Mouse (Mus musculus): Measurements from ENCODE around the gene St6galnac3. TPM values are rescaled to one million over a fixed set of nuclear protein-coding genes. Genes with fewer than 3 reads are reported as not detected.

The St6galnac3 gene
- polyA plus RNA-seq, 1 experiment = 8.4 TPM

- TF ChIP-seq POLR2A (IDR thresholded peaks at IDR 0.05; ENCODE audit: borderline replicate concordance, extremely low read depth, low read depth, low read length) (no peak), CTCF (IDR thresholded peaks at IDR 0.05; ENCODE audit: insufficient read depth, low read length) (no peak)
- Histone ChIP-seq H3K4me3 (replicated peaks; ENCODE audit: extremely low read depth, low read depth, low read length) (no peak overlapping the region), H3K4me1 (ENCODE audit: control insufficient read depth, insufficient read depth, low read length) (no peaks in the 10 kb centered on the region)
- WGBS = 83% methylated on average over 3 of the region's 3 CpGs
- no peak for DNase-seq
Measured at GRCm38 (mm10) chr3:153568815-153569214, 156.2 kb downstream of the St6galnac3 start.

GRCm38 (mm10) chr3:153567913-153568312 is 157.1 kb downstream of the St6galnac3 start:
- TF ChIP-seq POLR2A (IDR thresholded peaks at IDR 0.05; ENCODE audit: borderline replicate concordance, extremely low read depth, low read depth, low read length) (no peak), CTCF (IDR thresholded peaks at IDR 0.05; ENCODE audit: insufficient read depth, low read length) (no peak)
- no peaks in the 10 kb centered on the region for H3K4me1 ChIP-seq (ENCODE audit: control insufficient read depth, insufficient read depth, low read length)
- no peak overlapping the region for H3K4me3 ChIP-seq (replicated peaks; ENCODE audit: extremely low read depth, low read depth, low read length)
- no peak for DNase-seq
- WGBS = 51% methylated on average over 3 of the region's 3 CpGs

DNA sequence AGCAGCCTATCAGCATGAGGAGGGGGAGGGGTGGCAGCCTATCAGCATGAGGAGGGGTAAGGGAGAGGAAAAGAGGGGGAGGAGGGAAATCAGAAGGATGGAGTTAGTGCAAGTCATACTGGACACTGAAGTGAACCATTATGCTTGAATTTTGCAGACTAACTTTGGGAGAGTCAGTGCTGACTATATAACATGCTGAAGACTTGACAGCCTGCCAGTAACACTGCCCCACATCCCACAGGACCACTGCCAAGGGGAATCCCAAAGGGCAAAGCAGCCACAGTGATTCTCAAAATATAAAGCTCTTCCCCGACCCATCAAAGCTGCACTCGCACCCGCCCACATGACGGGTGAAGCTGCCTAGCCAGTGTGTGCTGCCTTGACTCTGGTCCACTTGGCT is 157.5 kb downstream of the St6galnac3 start:
- TF ChIP-seq POLR2A (IDR thresholded peaks at IDR 0.05; ENCODE audit: borderline replicate concordance, extremely low read depth, low read depth, low read length) = no peak
- TF ChIP-seq CTCF (IDR thresholded peaks at IDR 0.05; ENCODE audit: insufficient read depth, low read length) = no peak
- no peaks in the 10 kb centered on the region for H3K4me1 ChIP-seq (ENCODE audit: control insufficient read depth, insufficient read depth, low read length)
- WGBS = 44% methylated on average over 4 of the region's 4 CpGs
- no peak overlapping the region for H3K4me3 ChIP-seq (replicated peaks; ENCODE audit: extremely low read depth, low read depth, low read length)
- no peak for DNase-seq

DNA sequence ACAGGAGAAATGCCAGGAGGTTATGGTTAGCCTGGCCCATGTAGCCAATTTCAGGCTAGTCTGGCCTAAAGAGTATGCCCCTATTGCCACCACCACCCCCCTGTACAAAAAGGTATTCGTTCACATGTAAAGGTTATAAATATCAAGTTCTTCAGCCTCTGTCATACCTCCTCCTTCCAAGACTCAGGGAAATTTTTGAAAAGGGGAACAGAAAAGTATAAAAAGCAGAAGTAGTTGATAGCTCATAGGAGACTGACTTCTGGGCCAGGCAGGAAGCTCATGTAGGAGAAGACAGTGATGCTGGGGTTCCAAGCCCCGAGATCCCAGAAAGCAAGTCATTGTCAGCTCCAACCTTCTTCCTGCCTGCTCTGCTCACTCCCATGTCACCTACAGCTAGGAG is 158.9 kb downstream of the St6galnac3 start:
- 81% methylated on average over 2 of the region's 2 CpGs for WGBS
- Histone ChIP-seq H3K4me1 (ENCODE audit: control insufficient read depth, insufficient read depth, low read length) (no peaks in the 10 kb centered on the region), H3K4me3 (replicated peaks; ENCODE audit: extremely low read depth, low read depth, low read length) (no peak overlapping the region)
- DNase-seq = no peak
- TF ChIP-seq POLR2A (IDR thresholded peaks at IDR 0.05; ENCODE audit: borderline replicate concordance, extremely low read depth, low read depth, low read length) (no peak), CTCF (IDR thresholded peaks at IDR 0.05; ENCODE audit: insufficient read depth, low read length) (no peak)

DNA sequence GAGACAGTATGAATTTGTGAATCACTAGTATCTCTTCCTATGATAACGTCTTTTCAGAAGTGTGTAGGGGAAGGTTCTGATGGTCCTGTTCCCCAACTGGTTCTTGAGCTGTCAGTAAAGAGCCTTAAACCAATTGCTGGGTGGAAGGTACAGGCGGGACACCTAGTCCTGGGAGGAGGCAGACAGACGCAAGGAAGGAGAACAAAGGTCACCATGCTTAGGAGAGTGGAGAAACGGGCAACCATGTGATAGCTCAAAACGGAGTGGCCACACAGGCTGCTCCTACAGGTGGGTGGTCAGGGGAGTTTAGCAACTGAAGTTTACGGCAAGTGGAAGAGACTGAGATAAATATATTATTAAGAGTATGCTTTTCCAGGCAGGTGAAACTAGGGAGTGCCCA is 164.1 kb downstream of the St6galnac3 start:
- 72% methylated on average over 6 of the region's 6 CpGs for WGBS

DNA sequence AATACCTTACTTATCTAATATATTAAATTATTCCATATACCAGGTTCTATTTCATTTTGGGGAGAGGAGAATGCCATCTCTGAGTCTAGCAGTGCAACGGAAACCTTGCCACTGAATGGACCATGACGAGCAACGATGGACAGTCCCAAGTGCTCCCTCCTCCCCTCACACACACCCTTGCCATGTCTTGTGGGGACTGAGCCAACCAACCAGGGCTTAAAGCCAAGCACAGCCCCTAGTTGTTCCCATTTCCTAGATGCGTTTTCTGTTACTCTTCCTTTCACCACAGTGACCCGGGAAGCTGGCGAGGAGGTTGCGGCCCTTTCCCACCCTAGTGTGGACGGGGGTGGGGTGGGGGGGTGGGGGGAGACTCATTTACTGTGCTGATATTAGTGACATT is 165.4 kb downstream of the St6galnac3 start:
- TF ChIP-seq POLR2A (IDR thresholded peaks at IDR 0.05; ENCODE audit: borderline replicate concordance, extremely low read depth, low read depth, low read length) = no peak
- TF ChIP-seq CTCF (IDR thresholded peaks at IDR 0.05; ENCODE audit: insufficient read depth, low read length) = no peak
- 67% methylated on average over 8 of the region's 8 CpGs for WGBS
- DNase-seq = no peak

More for the DNA sequence above, 164.1 kb downstream of the St6galnac3 start:
- no peak for DNase-seq
- Histone ChIP-seq H3K4me1 (ENCODE audit: control insufficient read depth, insufficient read depth, low read length) (peaks cover 2% of the 10 kb centered on the region; the same call in 1 of the 2 replicates), H3K4me3 (replicated peaks; ENCODE audit: extremely low read depth, low read depth, low read length) (no peak overlapping the region)
- TF ChIP-seq POLR2A (IDR thresholded peaks at IDR 0.05; ENCODE audit: borderline replicate concordance, extremely low read depth, low read depth, low read length) (no peak), CTCF (IDR thresholded peaks at IDR 0.05; ENCODE audit: insufficient read depth, low read length) (no peak)

GRCm38 (mm10) chr3:153556621-153557020 is 168.4 kb downstream of the St6galnac3 start:
- WGBS = 32% methylated on average over 11 of the region's 11 CpGs
- Histone ChIP-seq H3K4me3 (replicated peaks; ENCODE audit: extremely low read depth, low read depth, low read length) (no peak overlapping the region), H3K4me1 (ENCODE audit: control insufficient read depth, insufficient read depth, low read length) (peaks cover 2% of the 10 kb centered on the region; the same call in 1 of the 2 replicates)
- no peak for DNase-seq
- TF ChIP-seq CTCF (IDR thresholded peaks at IDR 0.05; ENCODE audit: insufficient read depth, low read length) (no peak), POLR2A (IDR thresholded peaks at IDR 0.05; ENCODE audit: borderline replicate concordance, extremely low read depth, low read depth, low read length) (no peak)

More for the DNA sequence above, 165.4 kb downstream of the St6galnac3 start:
- no peak overlapping the region for H3K4me3 ChIP-seq (replicated peaks; ENCODE audit: extremely low read depth, low read depth, low read length)
- peaks cover 2% of the 10 kb centered on the region; the same call in 1 of the 2 replicates for H3K4me1 ChIP-seq (ENCODE audit: control insufficient read depth, insufficient read depth, low read length)

DNA sequence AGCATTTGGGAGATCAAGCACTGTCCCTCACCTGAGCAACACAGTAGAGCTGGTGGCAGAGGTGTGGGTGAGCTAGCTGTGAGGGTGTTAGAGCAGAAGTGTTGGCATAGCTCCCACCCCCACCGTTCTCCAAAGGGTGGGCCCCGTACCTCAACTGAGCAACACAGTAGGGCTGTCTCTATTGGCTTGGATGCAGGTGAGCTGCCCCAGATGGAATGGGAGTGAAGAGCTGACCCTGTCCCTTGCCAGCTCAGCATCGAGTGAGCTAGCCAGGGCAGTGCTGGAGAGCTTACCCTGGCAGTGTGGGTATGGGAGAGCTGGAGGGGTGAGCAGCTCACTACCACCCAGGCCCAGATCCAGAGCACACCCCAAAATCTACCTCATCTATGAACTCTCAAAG is 171.3 kb downstream of the St6galnac3 start:
- Histone ChIP-seq H3K4me3 (replicated peaks; ENCODE audit: extremely low read depth, low read depth, low read length) (no peak overlapping the region), H3K4me1 (ENCODE audit: control insufficient read depth, insufficient read depth, low read length) (no peaks in the 10 kb centered on the region; the same call in 1 of the 2 replicates)
- TF ChIP-seq POLR2A (IDR thresholded peaks at IDR 0.05; ENCODE audit: borderline replicate concordance, extremely low read depth, low read depth, low read length) (no peak), CTCF (IDR thresholded peaks at IDR 0.05; ENCODE audit: insufficient read depth, low read length) (no peak)
- no peak for DNase-seq
- WGBS = 91% methylated on average over 3 of the region's 3 CpGs

DNA sequence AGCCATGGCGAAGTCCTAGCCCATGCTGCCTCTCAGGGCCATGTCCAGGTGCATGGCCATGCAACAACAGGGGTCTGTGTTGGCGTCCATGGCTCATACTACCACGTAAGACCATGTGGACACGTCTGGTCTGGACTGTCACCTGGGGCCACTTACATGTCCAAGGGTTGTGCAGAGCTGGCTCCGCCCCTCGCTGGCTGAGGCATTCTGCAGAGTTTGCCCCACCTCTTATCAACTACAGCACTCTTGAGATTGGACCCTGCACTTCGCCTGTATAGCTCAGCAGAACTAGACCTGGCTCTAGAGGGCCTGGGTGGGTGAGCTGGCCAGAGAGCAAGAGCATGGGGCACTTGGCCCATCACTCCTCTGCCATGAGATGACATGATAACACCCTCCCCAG is 171.7 kb downstream of the St6galnac3 start:
- 92% methylated on average over 7 of the region's 7 CpGs for WGBS
- no peak for DNase-seq
- TF ChIP-seq POLR2A (IDR thresholded peaks at IDR 0.05; ENCODE audit: borderline replicate concordance, extremely low read depth, low read depth, low read length) = no peak
- TF ChIP-seq CTCF (IDR thresholded peaks at IDR 0.05; ENCODE audit: insufficient read depth, low read length) = no peak
- Histone ChIP-seq H3K4me1 (ENCODE audit: control insufficient read depth, insufficient read depth, low read length) (no peaks in the 10 kb centered on the region; the same call in 1 of the 2 replicates), H3K4me3 (replicated peaks; ENCODE audit: extremely low read depth, low read depth, low read length) (no peak overlapping the region)

DNA sequence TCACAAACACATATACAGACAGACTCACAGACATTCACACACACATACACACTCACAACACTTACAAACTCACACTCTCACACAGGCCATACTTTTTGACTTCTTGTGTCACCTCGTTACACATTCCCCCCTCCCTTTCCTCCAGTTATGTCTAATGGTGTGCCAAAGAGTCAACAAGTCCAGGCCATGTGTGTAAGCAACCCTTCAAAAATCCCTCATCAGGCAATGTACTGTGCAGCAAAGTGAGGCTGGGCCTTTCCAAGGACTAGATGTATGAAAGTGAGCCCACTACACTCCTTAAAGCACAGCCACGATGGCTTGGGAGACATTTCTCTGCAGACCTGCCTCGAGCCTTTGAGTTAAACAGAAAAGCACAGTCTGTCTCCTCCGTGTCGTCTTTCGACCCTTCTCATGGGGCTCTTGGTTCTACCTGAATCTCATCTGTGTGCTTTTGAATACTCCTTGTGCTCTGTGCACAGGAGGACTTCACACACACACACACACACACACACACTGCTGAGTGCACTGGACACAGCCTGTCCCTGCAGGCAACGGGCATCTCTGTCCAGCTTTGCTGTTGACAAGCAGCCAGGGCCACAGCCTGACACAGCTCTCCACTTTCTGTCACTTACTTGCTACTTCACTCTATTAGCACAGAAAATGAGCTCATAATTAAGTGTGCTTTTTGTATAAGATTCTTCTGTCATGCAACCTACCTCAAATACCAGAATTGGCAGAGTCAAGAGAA is 177.9 kb downstream of the St6galnac3 start:
- no peak overlapping the region for H3K4me3 ChIP-seq (replicated peaks; ENCODE audit: extremely low read depth, low read depth, low read length)
- TF ChIP-seq POLR2A (IDR thresholded peaks at IDR 0.05; ENCODE audit: borderline replicate concordance, extremely low read depth, low read depth, low read length) = no peak
- no peak for TF ChIP-seq CTCF (IDR thresholded peaks at IDR 0.05; ENCODE audit: insufficient read depth, low read length)
- H3K4me1 ChIP-seq (ENCODE audit: control insufficient read depth, insufficient read depth, low read length) = no peaks in the 10 kb centered on the region
- no peak for DNase-seq
- WGBS = 67% methylated on average over 7 of the region's 7 CpGs

Data from lung, adult 2 months (tissue).